19 mouse cellular contexts compared by ENCODE assay signal in the genomic region with DNA sequence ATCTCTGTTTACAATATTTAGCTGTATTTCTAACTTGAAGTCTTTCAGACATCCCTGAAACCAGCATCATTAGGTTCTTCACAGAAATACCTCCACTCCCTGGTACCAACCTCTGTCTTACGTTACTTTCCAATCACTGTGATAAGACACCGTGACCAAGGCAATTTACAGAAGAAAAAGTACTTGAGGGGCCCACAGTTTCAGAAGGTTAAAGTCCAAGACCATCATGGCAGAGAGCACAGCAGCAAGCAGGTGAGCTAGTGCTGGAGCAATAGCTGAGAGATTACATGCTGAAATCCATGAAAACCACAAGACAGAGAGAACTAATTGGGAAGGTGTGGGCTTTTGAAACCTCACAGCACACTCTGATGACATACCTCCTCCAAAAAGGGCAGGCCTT.
"Had no signal": no experiment of that assay in that cellular context is flagged by ENCODE, and none has a peak within 500 bp of the region (broad histone marks: within the 10 kb centered on the region; RNA-seq: fewer than 3 reads in every experiment).

No protein-coding gene starts in this region.

- H3K9ac ChIP-seq: lung, embryonic 14.5 days; midbrain, embryonic 12.5 days; neural tube, embryonic 13.5 days; neural tube, embryonic 15.5 days had no signal

- H3K4me1 ChIP-seq: midbrain, embryonic 12.5 days; neural tube, embryonic 13.5 days; neural tube, embryonic 15.5 days had no signal

- H3K4me2 ChIP-seq: lung, embryonic 14.5 days; midbrain, embryonic 12.5 days; neural tube, embryonic 13.5 days; neural tube, embryonic 15.5 days had no signal

- H3K4me3 ChIP-seq: midbrain, embryonic 10.5 days; midbrain, embryonic 12.5 days; myocyte; neural tube, embryonic 13.5 days; neural tube, embryonic 15.5 days had no signal

- H3K27ac ChIP-seq: midbrain, embryonic 10.5 days; midbrain, embryonic 12.5 days; neural tube, embryonic 13.5 days; neural tube, embryonic 15.5 days had no signal

- DNase-seq: lung, adult 18-20 months; lung, postnatal 10 days; lung, postnatal 4 days; midbrain, embryonic 14.5 days; retina, postnatal 1 day; right cerebral cortex, adult 18-20 months; right cerebral cortex, postnatal 25 days; right cerebral cortex, postnatal 4 days; spleen, adult 18-20 months; thymus, adult 2 months; thymus, postnatal 25 days; thymus, postnatal 4 days had no signal

- H3K27me3 ChIP-seq: midbrain, embryonic 12.5 days; neural tube, embryonic 13.5 days; neural tube, embryonic 15.5 days had no signal

- ATAC-seq: midbrain, embryonic 16.5 days had no signal

- H3K36me3 ChIP-seq: midbrain, embryonic 10.5 days; midbrain, embryonic 12.5 days; neural tube, embryonic 13.5 days; neural tube, embryonic 15.5 days had no signal

- H3K9me3 ChIP-seq: midbrain, embryonic 10.5 days; midbrain, embryonic 12.5 days; neural tube, embryonic 13.5 days; neural tube, embryonic 15.5 days had no signal
